Mouse (Mus musculus): ENCODE results near the gene Neil3. TPM values are rescaled to one million over a fixed set of nuclear protein-coding genes. Genes with fewer than 3 reads are reported as not detected.
"Not testable (repeated sequence)": the region's sequence is repeated elsewhere in the genome, so short reads cannot be mapped to it uniquely, and the experiment has no call there.

Neil3 gene
- polyA plus RNA-seq, 1 experiment from 2014 or later = 19.1 TPM

DNA sequence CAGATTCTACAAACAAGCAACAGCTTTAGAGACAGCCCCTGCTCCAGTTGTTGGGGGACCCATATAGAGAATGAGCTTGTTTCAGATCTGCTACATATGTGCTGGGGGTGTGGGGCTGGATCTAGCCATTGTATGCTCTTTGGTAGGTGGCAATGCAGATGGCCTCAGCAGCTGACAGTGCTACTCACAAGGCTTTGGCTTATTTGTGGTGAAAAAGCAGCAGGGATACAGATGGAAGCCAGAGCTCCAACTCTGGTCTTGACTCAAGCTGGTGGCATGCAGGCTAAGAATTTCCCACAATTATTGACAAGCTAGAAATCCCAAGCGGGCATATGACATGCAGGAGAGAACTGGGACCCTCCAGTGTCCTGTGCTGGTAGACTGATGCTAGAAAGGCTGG lies 40.8 kb downstream of the Neil3 start:
- Histone ChIP-seq H3K9me3 (ENCODE audit: control insufficient read depth, low read length) (no peaks in the 10 kb centered on the region), H3K27ac (replicated peaks; ENCODE audit: low read depth, low read length) (no peak overlapping the region), H3K4me1 (ENCODE audit: control insufficient read depth, insufficient read depth, low read length) (no peaks in the 10 kb centered on the region), H3K27me3 (ENCODE audit: control insufficient read depth, insufficient read depth, low read length) (no peaks in the 10 kb centered on the region), H3K4me2 (ENCODE audit: low read depth, severe bottlenecking) (no peak overlapping the region), H3K9ac (ENCODE audit: low read length) (no peak overlapping the region), H3K4me3 (ENCODE audit: low read depth, low read length) (no peak overlapping the region), H3K36me3 (ENCODE audit: control insufficient read depth, insufficient read depth, low read length) (no peaks in the 10 kb centered on the region)
- no peak for ATAC-seq (ENCODE audit: insufficient number of reproducible peaks, low FRiP score, low TSS enrichment, low read depth)
- no peak for DNase-seq (ENCODE audit: low spot score)
- WGBS = 92% methylated on average over 1 of the region's 1 CpGs

DNA sequence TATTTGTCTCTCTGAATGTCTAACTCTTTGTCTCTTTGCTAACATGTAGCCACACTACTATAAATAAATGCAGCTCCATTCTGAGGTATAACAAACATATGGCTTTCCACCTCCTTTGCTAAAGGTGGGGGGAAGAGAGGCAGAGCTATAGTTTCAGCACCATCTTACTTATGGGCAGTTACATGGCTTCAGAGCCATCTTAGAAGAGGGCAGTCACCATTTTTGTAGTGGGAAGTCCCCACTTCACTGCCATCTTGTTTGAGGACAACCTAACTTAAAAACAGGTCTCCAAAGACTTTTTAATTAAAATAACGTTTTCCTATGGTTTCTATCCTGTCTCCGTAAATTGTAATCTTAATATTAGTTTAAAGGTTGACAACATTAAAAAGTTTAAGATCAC lies 47.1 kb downstream of the Neil3 start:
- Histone ChIP-seq H3K9me3 (ENCODE audit: control insufficient read depth, low read length) (no peaks in the 10 kb centered on the region), H3K36me3 (ENCODE audit: control insufficient read depth, insufficient read depth, low read length) (no peaks in the 10 kb centered on the region), H3K4me1 (ENCODE audit: control insufficient read depth, insufficient read depth, low read length) (no peaks in the 10 kb centered on the region), H3K27ac (replicated peaks; ENCODE audit: low read depth, low read length) (no peak overlapping the region), H3K27me3 (ENCODE audit: control insufficient read depth, insufficient read depth, low read length) (no peaks in the 10 kb centered on the region), H3K9ac (ENCODE audit: low read length) (no peak overlapping the region), H3K4me3 (ENCODE audit: low read depth, low read length) (no peak overlapping the region), H3K4me2 (ENCODE audit: low read depth, severe bottlenecking) (no peak overlapping the region)
- ATAC-seq (ENCODE audit: insufficient number of reproducible peaks, low FRiP score, low TSS enrichment, low read depth) (no peak), DNase-seq (ENCODE audit: low spot score) (no peak)
- WGBS = 87% methylated on average over 2 of the region's 2 CpGs

DNA sequence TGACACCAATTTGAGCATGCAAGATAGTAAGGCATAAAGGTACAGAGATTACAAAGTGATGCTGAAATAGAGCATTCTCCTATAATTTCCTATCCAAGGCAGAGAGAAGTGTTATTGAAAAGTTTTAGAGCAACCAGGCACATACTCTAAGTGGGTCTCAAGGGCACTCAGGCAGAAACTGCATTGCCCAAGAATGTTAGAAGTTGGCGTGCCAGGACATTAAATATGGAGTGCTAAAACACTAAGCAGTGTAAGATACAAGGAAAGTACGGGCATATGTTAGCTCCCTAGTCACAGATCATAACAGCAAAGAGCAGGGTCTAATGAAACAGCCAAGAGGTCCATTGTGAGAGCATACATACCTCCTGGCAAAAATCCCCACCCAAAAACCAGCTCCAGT lies 65.3 kb downstream of the Neil3 start:
- 82% methylated on average over 2 of the region's 2 CpGs for WGBS
- no peaks in the 10 kb centered on the region for H3K4me1 ChIP-seq (ENCODE audit: control insufficient read depth, insufficient read depth, low read length)
- H3K9ac ChIP-seq (ENCODE audit: low read length) = no peak overlapping the region
- no peak overlapping the region for H3K27ac ChIP-seq (replicated peaks; ENCODE audit: low read depth, low read length)
- no peaks in the 10 kb centered on the region for H3K9me3 ChIP-seq (ENCODE audit: control insufficient read depth, low read length)
- H3K4me2 ChIP-seq (ENCODE audit: low read depth, severe bottlenecking) = no peak overlapping the region
- no peaks in the 10 kb centered on the region for H3K36me3 ChIP-seq (ENCODE audit: control insufficient read depth, insufficient read depth, low read length)
- no peaks in the 10 kb centered on the region for H3K27me3 ChIP-seq (ENCODE audit: control insufficient read depth, insufficient read depth, low read length)
- DNase-seq (ENCODE audit: low spot score) = no peak
- no peak overlapping the region for H3K4me3 ChIP-seq (ENCODE audit: low read depth, low read length)
- ATAC-seq (ENCODE audit: insufficient number of reproducible peaks, low FRiP score, low TSS enrichment, low read depth) = no peak

DNA sequence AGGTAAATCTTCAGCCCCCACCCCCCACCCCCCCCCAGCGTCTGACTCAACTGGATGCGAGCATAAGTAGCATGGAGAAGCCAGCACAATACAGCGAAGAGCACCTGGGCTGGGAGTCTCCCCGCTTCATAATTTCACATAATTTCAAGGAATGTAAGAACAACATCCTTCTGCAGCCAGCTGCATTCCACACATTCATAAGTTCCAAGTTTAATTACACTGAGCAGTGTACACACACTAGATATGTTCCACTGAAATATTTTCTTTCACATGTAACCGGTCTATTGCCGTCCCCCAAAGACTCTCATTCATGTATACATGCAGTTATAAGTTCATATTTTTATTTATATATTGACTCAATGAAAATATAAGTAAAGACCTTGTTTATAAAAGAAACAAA lies 72.6 kb downstream of the Neil3 start:
- no peaks in the 10 kb centered on the region for H3K9me3 ChIP-seq (ENCODE audit: control insufficient read depth, low read length)
- no peak overlapping the region for H3K9ac ChIP-seq (ENCODE audit: low read length)
- H3K4me1 ChIP-seq (ENCODE audit: control insufficient read depth, insufficient read depth, low read length) = no peaks in the 10 kb centered on the region
- no peak for ATAC-seq (ENCODE audit: insufficient number of reproducible peaks, low FRiP score, low TSS enrichment, low read depth)
- H3K36me3 ChIP-seq (ENCODE audit: control insufficient read depth, insufficient read depth, low read length) = no peaks in the 10 kb centered on the region
- H3K27me3 ChIP-seq (ENCODE audit: control insufficient read depth, insufficient read depth, low read length) = no peaks in the 10 kb centered on the region
- no peak overlapping the region for H3K4me2 ChIP-seq (ENCODE audit: low read depth, severe bottlenecking)
- H3K4me3 ChIP-seq (ENCODE audit: low read depth, low read length) = no peak overlapping the region
- H3K27ac ChIP-seq (replicated peaks; ENCODE audit: low read depth, low read length) = no peak overlapping the region
- DNase-seq (ENCODE audit: low spot score) = no peak
- 84% methylated on average over 6 of the region's 6 CpGs for WGBS

DNA sequence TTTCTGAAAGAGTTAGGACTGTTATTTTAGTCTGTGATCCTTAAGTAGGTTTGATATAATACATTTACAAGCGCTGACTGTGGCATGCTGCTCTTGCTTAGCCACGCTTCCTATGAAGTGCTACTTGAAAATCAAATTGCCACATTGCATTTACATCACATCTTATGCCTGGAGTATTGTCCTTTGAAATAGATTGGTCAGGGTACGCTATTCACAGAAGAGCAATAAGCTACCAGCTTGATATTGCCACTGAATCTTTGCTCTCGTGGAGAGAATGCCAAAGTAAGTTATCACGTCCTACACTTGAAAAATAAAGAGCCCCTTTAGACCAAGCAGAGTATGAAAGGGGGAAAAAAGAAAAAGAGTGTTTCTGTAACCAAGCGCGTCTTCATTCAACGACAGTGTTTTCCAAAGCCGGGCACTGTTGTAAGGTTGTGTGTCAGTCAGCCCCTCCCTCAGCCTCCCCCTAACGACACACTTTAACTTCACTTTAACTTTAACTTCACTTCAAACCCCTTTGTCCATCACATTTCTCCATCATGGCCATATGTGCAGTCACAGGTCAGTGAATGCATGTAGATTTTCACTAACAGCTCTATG lies 76.3 kb downstream of the Neil3 start:
- ATAC-seq (ENCODE audit: insufficient number of reproducible peaks, low FRiP score, low TSS enrichment, low read depth) (no peak), DNase-seq (ENCODE audit: low spot score) (no peak)
- H3K9me3 ChIP-seq (ENCODE audit: control insufficient read depth, low read length) = no peaks in the 10 kb centered on the region
- 90% methylated on average over 10 of the region's 10 CpGs for WGBS
- H3K36me3 ChIP-seq (ENCODE audit: control insufficient read depth, insufficient read depth, low read length) = no peaks in the 10 kb centered on the region
- H3K27me3 ChIP-seq (ENCODE audit: control insufficient read depth, insufficient read depth, low read length) = no peaks in the 10 kb centered on the region
- H3K4me2 ChIP-seq (ENCODE audit: low read depth, severe bottlenecking) = no peak overlapping the region
- no peak overlapping the region for H3K9ac ChIP-seq (ENCODE audit: low read length)
- no peak overlapping the region for H3K4me3 ChIP-seq (ENCODE audit: low read depth, low read length)
- no peak overlapping the region for H3K27ac ChIP-seq (replicated peaks; ENCODE audit: low read depth, low read length)
- H3K4me1 ChIP-seq (ENCODE audit: control insufficient read depth, insufficient read depth, low read length) = no peaks in the 10 kb centered on the region

DNA sequence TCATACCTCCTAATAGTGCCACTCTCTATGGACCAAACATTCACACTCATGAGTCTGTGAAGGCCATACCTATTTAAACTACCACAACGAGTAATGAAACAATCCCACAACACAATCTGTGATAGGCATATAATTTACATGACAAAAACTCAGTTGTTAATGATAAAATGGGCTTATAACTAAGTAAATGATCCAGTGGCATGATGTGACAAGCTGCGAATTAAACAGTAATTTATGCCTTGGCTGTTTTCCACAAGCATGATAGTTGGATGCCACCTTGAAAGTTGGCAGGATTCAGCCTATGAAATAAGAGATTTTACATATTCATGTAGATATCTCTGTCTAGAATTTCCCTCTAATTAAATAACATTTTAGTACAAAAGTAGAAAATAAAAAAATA lies 99.3 kb downstream of the Neil3 start:
- Histone ChIP-seq H3K4me1 (ENCODE audit: control insufficient read depth, insufficient read depth, low read length) (no peaks in the 10 kb centered on the region), H3K36me3 (ENCODE audit: control insufficient read depth, insufficient read depth, low read length) (no peaks in the 10 kb centered on the region), H3K9ac (ENCODE audit: low read length) (no peak overlapping the region), H3K4me3 (ENCODE audit: low read depth, low read length) (no peak overlapping the region), H3K9me3 (ENCODE audit: control insufficient read depth, low read length) (no peaks in the 10 kb centered on the region), H3K27me3 (ENCODE audit: control insufficient read depth, insufficient read depth, low read length) (no peaks in the 10 kb centered on the region), H3K27ac (replicated peaks; ENCODE audit: low read depth, low read length) (no peak overlapping the region), H3K4me2 (ENCODE audit: low read depth, severe bottlenecking) (no peak overlapping the region)
- no peak for DNase-seq (ENCODE audit: low spot score)
- no peak for ATAC-seq (ENCODE audit: insufficient number of reproducible peaks, low FRiP score, low TSS enrichment, low read depth)
- 88% methylated on average over 2 of the region's 2 CpGs for WGBS

DNA sequence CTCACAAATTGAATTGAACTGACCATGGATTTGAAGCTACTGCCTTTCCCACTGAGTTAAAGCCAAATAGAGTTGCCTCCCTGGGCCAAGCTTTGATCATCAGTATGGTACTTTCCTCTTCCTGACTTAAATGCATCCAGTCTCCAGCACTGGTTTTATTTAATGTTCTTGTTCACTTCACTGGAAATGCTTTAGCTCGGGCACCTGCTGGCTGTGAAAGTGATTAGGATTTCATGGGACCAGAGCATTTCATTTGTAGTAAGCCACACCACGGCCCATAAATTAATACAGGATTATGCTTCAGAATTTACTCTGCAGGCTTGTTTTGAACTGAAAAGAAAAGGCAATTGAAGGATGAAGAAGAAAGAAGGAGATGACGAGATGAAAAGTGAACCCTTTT lies 100.8 kb downstream of the Neil3 start:
- H3K4me2 ChIP-seq (ENCODE audit: low read depth, severe bottlenecking); H3K9ac ChIP-seq (ENCODE audit: low read length); ATAC-seq (ENCODE audit: insufficient number of reproducible peaks, low FRiP score, low TSS enrichment, low read depth); H3K4me1 ChIP-seq (ENCODE audit: control insufficient read depth, insufficient read depth, low read length); H3K27ac ChIP-seq (replicated peaks; ENCODE audit: low read depth, low read length); H3K36me3 ChIP-seq (ENCODE audit: control insufficient read depth, insufficient read depth, low read length); DNase-seq (ENCODE audit: low spot score); H3K4me3 ChIP-seq (ENCODE audit: low read depth, low read length); H3K9me3 ChIP-seq (ENCODE audit: control insufficient read depth, low read length); H3K27me3 ChIP-seq (ENCODE audit: control insufficient read depth, insufficient read depth, low read length): not testable (repeated sequence)
- WGBS = 70% methylated on average over 3 of the region's 3 CpGs

Other genes with a start within 250 kb of the Neil3 start
- 12.1 and 15.0 TPM in 2 replicates for gene Aga, start 127.3 kb downstream of the Neil3 start, polyA plus RNA-seq (2014; fragmentation: Nextera tagmentation; extraction: Ambion mirVana)

Measured in limb, embryonic 11.5 days (tissue).